Mouse (Mus musculus): ENCODE data around the gene Pan3. TPM values are rescaled to one million over a fixed set of nuclear protein-coding genes. Genes with fewer than 3 reads are reported as not detected.

Gene Pan3
- total RNA-seq (2023), result 100 to 1,000 TPM; 162 to 164 TPM

GRCm38 (mm10) chr5:147429535-147430305, at the start of gene Pan3:
Gene Pan3, plus strand, starts transcription at chr5:147430161.

GRCm38 (mm10) chr5:147399843-147400504, 30.0 kb upstream of the Pan3 start, which contains the start of gene Flt3:
Gene Flt3, minus strand, starts transcription at chr5:147400489.

Other genes starting within 250 kb of the Pan3 start
- not detected for gene Gsx1, start 241.5 kb upstream of the Pan3 start, total RNA-seq (2023)
- gene Pdx1, start 160.2 kb upstream of the Pan3 start, total RNA-seq (2023), result not detected
- gene Cdx2, start 122.9 kb upstream of the Pan3 start, total RNA-seq (2023), result not detected
- not detected for gene Urad, start 107.7 kb upstream of the Pan3 start, total RNA-seq (2023)
- 1 to 10 TPM; 4.4 to 5.1 TPM for gene Flt3, start 29.7 kb upstream of the Pan3 start, total RNA-seq (2023)